Mouse (Mus musculus) layer of hippocampus, postnatal 10 days (tissue): ENCODE results near the gene Cfap206. TPM values are rescaled to one million over a fixed set of nuclear protein-coding genes. Genes with fewer than 3 reads are reported as not detected.
"Not testable (repeated sequence)": the region's sequence is repeated elsewhere in the genome, so short reads cannot be mapped to it uniquely, and the experiment has no call there.

ENCODE experiments used
- DNase-seq, 2 experiments: peaks; one replicate each; pipeline ENCODE4 v3.0.0; 2021; ENCODE audit warnings: low spot score in 2 of 2
- long read RNA-seq: library from polyadenylated mRNA; stranded (forward); transcript quantifications from one replicate; pipeline ENCODE4 v2.0.0, GENCODE M21; 2023
- total RNA-seq, 2 experiments: library from RNA; stranded (reverse); gene quantifications; 2 replicates each; pipeline ENCODE4 v1.2.3; 2021

The Cfap206 gene
- total RNA-seq: 1 to 10 TPM; 2.3 to 2.5 TPM
- long read RNA-seq, partial matches to known transcripts: 0 of 5 reads
- long read RNA-seq, other reads (novel, unspliced or antisense): 2 of 5 reads

- peak; percentile 39 to 46 for DNase-seq
Measured at GRCm38 (mm10) chr4:34729851-34730341, at the start of gene Cfap206. TSS of gene Cfap206 (minus strand) at chr4:34730206.

- peak; percentile 93 to 95 for DNase-seq
Measured at GRCm38 (mm10) chr4:34777677-34778527, 47.9 kb upstream of the Cfap206 start, which contains the start of gene Smim8. TSS of gene Smim8 (minus strand) at chr4:34778423.

GRCm38 (mm10) chr4:34771652-34772371 is 41.8 kb upstream of the Cfap206 start:
- DNase-seq: no peak

DNA sequence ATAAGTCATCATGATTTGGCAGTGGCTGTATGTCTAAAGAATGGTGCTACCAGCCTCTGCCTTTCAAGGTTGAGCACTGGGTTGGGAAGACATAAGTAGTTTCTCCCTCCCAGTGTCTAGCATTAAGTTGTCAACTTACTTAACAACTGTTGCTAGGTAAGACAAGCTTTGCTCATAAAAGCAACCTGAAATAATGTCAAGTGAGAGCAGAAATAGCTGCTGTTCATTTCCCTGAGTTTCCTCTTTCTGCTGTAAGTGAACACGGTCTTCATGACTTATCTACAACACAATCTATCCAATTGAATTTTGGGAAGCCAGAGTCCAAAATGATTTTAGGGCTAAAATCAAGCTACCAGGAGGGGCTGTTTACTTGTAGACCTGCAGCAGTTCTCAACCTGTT is 26.2 kb upstream of the Cfap206 start, which contains the start of gene Gm136:
Gene Gm136 (minus strand): TSS at position 101 of the 400 bp plus-strand sequence.
- DNase-seq: no peak

DNA sequence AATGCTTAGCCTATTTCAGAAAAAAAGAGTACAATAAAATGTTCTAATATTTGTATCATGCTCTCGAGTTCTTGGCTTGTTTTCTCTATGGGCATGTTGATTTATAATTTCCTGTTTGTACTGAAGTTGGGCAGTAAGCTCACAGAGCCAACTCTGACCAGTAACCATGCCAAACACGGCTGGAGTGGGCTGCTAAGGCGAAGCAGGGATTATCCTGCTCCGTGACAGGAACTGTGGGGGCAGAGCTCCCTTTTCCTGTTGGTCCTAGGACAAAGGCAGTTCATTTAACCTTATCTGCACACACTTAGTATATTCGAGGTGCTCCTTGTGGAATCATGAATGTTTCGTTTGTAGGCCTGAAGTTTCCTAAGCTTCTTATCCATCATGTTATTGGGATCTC is 19.2 kb upstream of the Cfap206 start:
- no peak for DNase-seq

GRCm38 (mm10) chr4:34734461-34734860 is 4.5 kb upstream of the Cfap206 start:
- no peak for DNase-seq

DNA sequence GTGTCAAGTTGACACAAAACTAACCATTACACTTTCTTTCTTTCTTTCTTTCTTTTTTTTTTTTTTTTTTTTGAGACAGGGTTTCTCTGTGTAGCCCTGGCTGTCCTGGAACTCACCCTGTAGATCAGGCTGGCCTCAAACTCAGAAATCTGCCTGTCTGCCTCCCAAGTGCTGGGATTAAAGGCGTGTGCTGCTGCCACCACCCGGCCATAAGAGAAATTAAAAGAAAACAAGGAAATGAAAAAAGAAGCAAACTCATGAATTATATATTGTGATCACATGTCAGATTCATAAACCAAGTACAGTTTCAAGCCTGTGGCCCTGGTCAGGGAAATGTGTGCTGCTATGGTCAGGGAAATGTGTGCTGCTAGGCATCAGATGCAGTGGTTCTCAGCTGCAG is 3.4 kb upstream of the Cfap206 start:
- DNase-seq: not testable (repeated sequence)

DNA sequence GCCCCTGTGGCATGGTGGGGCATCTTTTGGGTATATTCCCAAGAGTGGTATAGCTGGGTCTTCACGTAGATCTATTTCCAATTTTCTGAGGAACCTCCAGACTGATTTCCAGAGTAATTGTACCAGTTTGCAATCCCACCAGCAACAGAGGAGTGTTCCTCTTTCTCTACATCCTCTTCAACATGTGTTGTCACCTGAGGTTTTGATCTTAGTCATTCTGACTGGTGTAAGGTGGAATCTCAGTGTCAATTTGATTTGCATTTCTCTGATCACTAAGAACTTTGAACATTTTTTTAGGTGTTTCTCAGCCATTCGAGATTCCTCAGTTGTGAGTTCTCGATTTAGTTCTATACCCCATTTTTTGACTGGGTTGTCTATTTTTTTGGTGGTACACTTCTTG is 4.3 kb downstream of the Cfap206 start:
- not testable (repeated sequence) for DNase-seq

DNA sequence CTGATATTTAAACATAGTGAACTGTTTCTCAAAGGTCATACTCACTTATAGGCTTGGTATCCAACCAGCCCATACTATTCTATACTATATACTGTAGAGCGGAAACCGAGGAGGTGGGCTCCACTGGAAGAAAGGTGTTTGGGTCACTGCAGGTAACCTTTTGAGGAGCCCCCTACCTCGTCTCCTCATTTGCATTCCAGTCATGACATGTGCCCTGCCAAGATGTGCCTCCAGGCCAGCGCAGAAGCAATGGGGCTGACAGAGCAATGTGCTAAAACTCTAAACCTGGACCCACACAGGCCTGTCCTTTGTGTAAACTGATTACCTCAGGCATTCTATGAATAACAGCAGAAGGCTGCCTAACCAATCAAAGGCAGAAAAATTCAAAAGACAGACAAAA is 5.7 kb downstream of the Cfap206 start:
- no peak for DNase-seq

- DNase-seq: no peak
Measured at GRCm38 (mm10) chr4:34723186-34723585, 6.8 kb downstream of the Cfap206 start.

DNA sequence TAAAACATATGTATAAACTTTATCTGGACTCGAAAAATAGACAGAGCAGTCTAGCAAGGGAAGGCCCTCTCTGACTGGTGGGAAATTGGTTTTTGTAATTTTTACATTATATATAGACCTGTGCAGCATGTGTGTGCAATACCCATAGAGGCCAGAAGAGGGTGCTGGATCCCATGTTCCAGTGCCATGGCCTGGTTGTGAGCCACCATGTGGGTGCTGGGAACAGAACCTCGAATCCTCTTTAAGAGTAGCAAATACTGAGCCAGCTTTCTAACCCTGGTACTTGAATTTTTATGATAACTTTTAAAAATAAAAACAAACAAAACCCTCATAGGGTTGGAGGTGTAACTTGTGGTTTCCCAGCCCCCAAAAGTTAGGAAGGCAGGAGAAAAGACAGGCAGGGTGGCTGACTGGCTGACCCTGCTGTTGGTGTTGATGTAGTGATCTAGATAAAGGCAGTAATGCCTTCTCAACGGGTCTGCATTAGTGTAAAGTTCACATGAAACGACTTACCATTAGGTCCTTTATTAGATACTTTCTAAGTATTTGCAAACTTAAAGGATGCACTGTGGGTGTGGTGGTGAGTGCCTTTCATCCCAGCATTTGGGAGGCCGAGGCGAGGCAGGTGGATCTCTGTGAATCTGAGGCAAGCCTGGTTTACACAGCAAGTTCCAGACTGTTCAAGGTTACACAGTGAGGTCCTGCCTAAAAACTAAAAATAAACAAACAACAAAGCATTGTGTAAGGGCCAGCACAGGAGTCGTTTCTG is 9.7 kb downstream of the Cfap206 start:
- no peak for DNase-seq

DNA sequence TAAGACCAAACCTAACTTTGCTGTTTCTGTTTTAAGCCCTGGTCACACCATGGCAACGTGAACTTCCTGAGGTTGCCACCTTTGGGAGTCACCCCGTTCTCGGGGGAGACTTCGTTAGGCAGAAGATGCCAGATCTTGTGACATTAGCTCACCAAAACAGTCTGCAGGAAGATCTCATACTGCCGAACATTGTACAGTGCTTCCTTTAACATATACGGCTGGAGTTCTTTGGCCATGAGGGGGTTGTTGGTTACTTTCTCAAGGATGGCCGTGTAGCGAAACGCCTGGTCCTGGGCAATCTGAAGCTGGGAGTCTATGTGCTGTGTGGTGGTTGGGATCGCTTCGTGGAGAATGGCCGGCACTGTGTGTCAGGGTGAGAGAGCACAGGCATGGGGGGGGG is 10.6 kb downstream of the Cfap206 start:
- no peak for DNase-seq

DNA sequence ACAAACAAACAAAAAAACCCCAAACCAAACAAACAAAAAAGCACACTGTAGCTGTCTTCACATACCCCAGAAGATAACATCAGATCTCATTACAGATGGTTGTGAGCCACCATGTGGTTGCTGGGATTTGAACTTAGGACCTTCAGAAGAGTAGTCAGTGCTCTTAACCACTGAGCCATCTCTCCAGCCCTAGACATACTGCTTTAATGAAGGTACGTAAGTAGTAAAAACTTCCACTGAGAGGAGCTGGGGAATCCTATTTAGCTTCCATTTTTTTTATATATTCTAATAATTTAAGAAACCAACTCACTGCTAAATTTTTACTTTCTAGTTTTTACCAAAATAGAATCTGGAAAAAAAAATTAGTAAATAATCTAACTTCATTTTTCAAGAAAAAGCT is 14.9 kb downstream of the Cfap206 start:
- no peak for DNase-seq

- no peak for DNase-seq
Measured at GRCm38 (mm10) chr4:34708127-34708526, 21.9 kb downstream of the Cfap206 start.

DNA sequence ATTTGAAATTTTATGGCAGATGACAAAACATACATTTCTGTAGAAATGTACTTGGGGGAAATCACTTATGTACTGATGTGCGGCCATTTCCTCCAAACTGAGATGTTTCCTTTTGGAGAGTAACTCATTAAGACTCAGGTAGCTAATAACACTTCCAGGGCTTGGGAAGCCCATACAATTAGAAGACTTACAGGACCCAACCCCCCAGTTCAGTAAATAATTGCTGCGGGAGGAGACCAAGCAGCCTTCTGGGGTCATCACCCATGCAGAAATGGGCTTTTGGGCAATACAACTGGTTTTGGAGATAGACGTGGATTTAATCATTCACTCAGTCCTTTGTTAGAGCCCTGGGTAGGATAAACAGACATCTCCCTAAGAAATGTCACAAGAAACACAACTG is 22.8 kb downstream of the Cfap206 start:
- DNase-seq: no peak

DNA sequence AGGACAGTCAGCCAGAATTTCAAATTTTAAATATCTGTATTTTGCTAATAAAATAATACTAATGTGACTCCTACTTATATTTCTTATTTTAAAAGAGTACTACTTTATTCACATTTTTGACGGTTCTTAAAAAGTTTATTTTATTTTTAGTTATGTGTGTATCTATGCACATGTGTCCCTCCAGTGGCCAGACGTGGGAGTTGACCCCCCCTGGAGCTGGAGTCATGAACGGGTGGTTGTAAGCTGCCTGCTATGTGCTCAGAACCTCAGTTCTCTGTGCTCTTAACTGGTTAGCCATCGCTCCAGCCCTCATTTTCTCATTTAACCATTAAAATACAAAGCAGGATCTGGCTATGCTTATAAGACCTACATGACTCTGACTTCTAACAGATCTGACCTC is 27.0 kb downstream of the Cfap206 start:
- no peak for DNase-seq

DNA sequence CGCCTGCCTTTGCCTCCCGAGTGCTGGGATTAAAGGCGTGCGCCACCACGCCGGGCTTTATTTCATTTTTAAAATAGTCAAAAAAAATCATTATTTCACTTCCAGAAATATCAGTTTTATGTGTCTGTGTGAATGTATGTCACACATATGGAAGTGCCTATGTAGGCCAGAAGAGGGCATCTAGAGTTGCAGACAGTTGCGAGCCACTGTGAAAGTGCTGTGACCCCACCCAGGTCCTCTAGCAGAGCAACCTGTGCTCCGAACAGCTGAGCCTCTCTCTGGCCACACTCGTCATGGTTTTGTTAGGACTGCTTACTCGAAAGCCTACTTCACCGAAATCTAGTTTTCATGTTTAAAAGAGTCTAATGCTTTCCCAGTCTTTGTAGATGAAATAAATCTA is 27.8 kb downstream of the Cfap206 start:
- DNase-seq: no peak

DNA sequence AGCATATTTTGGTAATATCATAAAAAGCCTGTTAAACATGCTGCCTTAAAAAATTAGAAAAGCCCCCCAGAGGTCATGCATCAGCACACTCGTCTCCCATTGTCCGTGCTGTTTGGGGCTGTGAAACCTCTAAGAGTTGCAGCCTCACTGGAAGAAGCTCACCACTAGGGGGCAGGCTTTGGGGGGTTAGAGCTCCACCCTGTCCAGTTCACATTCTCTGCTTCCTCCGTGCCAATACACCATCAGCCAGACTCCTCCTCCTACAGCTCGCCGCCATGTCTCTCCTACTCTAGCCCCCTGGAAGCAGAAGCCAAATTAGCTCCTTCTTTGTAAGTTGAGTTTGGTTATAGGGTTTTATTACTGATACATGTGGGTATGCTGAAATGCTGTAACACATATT is 28.5 kb downstream of the Cfap206 start:
- peak; percentile 54 to 61 for DNase-seq

- no peak for DNase-seq
Measured at GRCm38 (mm10) chr4:34688021-34688420, 42.0 kb downstream of the Cfap206 start.

GRCm38 (mm10) chr4:34686874-34687567 is 43.0 kb downstream of the Cfap206 start, which contains the start of gene Slc35a1:
TSS of gene Slc35a1 (minus strand) at chr4:34687438.
- DNase-seq: peak; percentile 94 to 95
